Mouse (Mus musculus): Measurements from ENCODE around the gene Lingo1.

DNA sequence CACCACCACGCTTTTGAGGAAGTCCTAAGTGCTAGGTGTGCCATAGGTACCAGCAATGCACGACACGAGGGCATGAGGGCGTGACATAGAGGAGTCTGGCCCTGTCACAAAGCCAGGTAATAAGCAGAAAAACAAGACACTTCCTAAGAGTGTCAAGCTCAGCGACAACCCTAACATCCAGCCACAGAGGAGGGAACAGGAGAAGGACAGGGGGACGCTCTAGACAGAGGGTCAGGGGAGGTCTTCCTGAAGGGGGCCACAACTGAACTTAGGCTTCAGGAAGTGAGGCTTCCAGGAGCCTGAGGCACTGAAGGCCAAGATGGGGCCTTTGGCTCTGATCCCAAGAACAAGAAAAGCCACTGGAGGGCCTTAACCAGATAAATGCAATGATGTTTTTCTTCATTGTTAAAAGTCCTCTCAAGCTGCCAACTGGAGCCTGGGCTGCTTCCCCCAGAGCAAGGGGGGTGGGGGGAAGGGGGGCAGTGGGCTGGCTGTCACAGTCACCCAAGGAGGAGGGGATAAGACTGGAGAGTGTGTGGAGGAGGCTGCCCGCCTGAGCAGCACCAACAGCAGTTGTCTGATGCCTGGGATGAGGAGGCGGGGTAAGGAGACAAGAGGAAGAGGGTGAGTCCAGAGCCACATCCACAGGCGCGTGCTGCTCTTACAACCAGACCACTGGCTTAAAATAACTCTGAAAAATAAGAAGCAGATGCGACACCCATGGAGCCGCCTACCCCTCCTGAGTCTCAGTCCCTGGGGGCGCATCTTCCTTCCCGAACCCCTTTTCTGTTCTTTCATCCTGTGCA, 109.7 kb downstream of the Lingo1 start:
- TF ChIP-seq CTCF (IDR thresholded peaks at IDR 0.05) (no peak), EP300 (IDR thresholded peaks at IDR 0.05) (no peak)
